Mouse (Mus musculus) cerebellum, postnatal 4 days (tissue): ENCODE data around the gene Asf1a.
A peak's percentile ranks its signal among the peaks of the same experiment; 100 is the strongest.
"Not testable (repeated sequence)": the region's sequence is repeated elsewhere in the genome, so short reads cannot be mapped to it uniquely, and the experiment has no call there.

ENCODE experiments used
- DNase-seq, 2 experiments: peaks; one replicate each; pipeline ENCODE4 v3.0.0; 2022; ENCODE audit warnings: low spot score in 2 of 2, mixed read lengths in 1 of 2

Asf1a gene

GRCm38 (mm10) chr10:53596677-53597120, at the start of gene Asf1a:
Gene Asf1a (plus strand): TSS chr10:53596757.
- DNase-seq, result peak; percentile 92 to 96

- no peak for DNase-seq
These were observed 34.6 kb upstream of the Asf1a start for GRCm38 (mm10) chr10:53562001-53562400.

- DNase-seq, result no peak
These were observed 31.0 kb upstream of the Asf1a start for GRCm38 (mm10) chr10:53565538-53565937.

- no peak for DNase-seq
These were observed 28.0 kb upstream of the Asf1a start for GRCm38 (mm10) chr10:53568531-53568930.

GRCm38 (mm10) chr10:53580137-53580536, 16.4 kb upstream of the Asf1a start:
- DNase-seq, result peak in 1 of 2 experiments; percentile 3

GRCm38 (mm10) chr10:53580621-53581081, 15.9 kb upstream of the Asf1a start:
- DNase-seq, result peak in 1 of 2 experiments; percentile 62

- peak in 1 of 2 experiments; percentile 5 for DNase-seq
These were observed 15.5 kb upstream of the Asf1a start for GRCm38 (mm10) chr10:53581087-53581486.

- DNase-seq, result no peak
These were observed 10.8 kb upstream of the Asf1a start for GRCm38 (mm10) chr10:53585777-53586176.

- DNase-seq, result no peak
These were observed 547 bp upstream of the Asf1a start for GRCm38 (mm10) chr10:53595744-53596676.

- DNase-seq, result peak in 1 of 2 experiments; percentile 40
These were observed 744 bp downstream of the Asf1a start for GRCm38 (mm10) chr10:53597121-53597881.

- no peak for DNase-seq
These were observed 2.3 kb downstream of the Asf1a start for GRCm38 (mm10) chr10:53598821-53599220.

- no peak for DNase-seq
These were observed 8.8 kb downstream of the Asf1a start for GRCm38 (mm10) chr10:53605328-53605727.

- no peak for DNase-seq
These were observed 11.7 kb downstream of the Asf1a start for GRCm38 (mm10) chr10:53608274-53608673.

- DNase-seq, result peak in 1 of 2 experiments; percentile 18
These were observed 15.6 kb downstream of the Asf1a start for GRCm38 (mm10) chr10:53612172-53612571.

- no peak for DNase-seq
These were observed 17.4 kb downstream of the Asf1a start for GRCm38 (mm10) chr10:53613955-53614354.

GRCm38 (mm10) chr10:53615850-53616616, 19.5 kb downstream of the Asf1a start:
- no peak for DNase-seq

GRCm38 (mm10) chr10:53629247-53629917, 32.8 kb downstream of the Asf1a start:
- DNase-seq, result peak; percentile 73 to 93

- peak; percentile 88 to 95 for DNase-seq
These were observed 33.3 kb downstream of the Asf1a start for GRCm38 (mm10) chr10:53629918-53630250.

GRCm38 (mm10) chr10:53630339-53630738, 33.8 kb downstream of the Asf1a start, which contains the start of gene Mcm9:
Gene Mcm9 (minus strand): TSS chr10:53630439.
- not testable (repeated sequence) for DNase-seq

- no peak for DNase-seq
These were observed 37.6 kb downstream of the Asf1a start for GRCm38 (mm10) chr10:53634160-53634559.
